Mouse (Mus musculus): ENCODE data around the gene Epb41.

Epb41 gene

GRCm38 (mm10) chr4:131921461-131922346 lies 153.4 kb downstream of the Epb41 start, which contains the start of gene Tmem200b:
Gene Tmem200b, plus strand, starts transcription at chr4:131921771.
- no peak for DNase-seq (ENCODE audit: low read depth, low spot score)

GRCm38 (mm10) chr4:131920595-131921351 lies 154.3 kb downstream of the Epb41 start:
- peak; percentile 71 for DNase-seq (ENCODE audit: low read depth, low spot score)

- peak; percentile 49 for DNase-seq (ENCODE audit: low read depth, low spot score)
These were observed 155.0 kb downstream of the Epb41 start for GRCm38 (mm10) chr4:131920141-131920594.

GRCm38 (mm10) chr4:131919506-131920140 lies 155.5 kb downstream of the Epb41 start:
- no peak for DNase-seq (ENCODE audit: low read depth, low spot score)

DNA sequence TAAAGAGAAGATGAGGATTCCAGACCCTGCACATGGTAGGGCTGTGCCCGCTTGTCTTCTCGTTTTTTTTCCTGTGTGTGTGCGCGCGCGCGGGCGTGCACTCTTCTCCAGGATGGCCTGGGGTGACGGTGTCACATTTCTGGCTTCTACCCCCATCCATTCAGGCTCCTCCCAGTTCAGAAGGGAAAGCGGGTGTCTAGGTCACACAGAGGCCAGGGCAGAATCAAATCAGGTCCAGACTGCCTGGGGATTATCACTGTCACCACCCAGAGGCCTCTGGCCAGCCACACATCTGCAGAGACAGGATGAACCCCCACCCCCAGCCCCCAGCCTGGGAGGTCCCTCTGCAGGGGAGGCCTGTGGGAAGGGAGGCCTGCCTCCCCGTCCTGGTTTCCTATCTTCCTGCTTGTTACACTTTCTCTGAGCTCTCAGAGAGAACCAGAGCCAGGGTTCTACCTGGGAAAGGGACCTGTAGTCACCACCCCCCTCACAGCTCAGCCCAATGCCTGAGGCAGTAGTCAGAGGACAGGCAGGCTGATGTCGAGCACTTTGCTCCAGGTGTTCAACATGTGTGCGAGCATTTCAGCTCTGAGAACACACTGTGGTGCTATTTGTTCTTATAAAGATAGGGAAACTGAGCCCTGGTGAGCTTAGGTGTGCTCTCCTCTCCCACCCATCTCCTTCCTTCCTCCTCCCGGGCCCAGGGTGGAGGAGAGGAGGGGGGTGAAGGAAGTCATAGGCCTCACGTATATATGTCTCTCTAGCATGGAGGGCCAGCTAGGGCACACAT lies 156.2 kb downstream of the Epb41 start:
- DNase-seq (ENCODE audit: low read depth, low spot score): peak; percentile 87

GRCm38 (mm10) chr4:131918026-131918533 lies 157.0 kb downstream of the Epb41 start:
- no peak for DNase-seq (ENCODE audit: low read depth, low spot score)

DNA sequence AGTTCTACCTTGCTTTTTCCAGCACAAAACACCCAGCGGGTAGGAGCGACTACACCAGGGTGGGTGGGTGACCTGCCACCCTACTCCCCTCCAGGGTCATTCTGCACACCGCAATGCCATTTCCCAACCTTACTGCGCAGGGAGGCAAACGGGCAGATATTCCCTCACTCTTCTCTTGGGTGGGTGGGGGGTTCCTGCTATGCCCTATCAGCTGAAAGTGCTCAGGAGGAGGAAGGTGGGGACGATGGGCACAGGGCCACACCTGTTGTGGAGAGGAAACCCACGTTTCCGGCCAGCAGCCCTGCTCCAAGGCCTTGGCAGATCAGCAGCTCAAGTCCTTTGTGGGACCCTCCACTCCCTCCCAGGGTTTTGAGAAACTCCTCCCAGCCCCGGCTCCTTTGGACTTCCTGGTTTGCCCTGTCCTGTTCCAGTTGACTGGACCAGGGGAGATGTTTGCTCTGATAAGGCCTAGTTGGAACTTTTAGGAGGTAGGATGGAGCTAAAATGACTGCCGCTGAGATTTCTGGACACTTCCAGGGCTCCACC lies 158.0 kb downstream of the Epb41 start:
- DNase-seq (ENCODE audit: low read depth, low spot score): no peak

DNA sequence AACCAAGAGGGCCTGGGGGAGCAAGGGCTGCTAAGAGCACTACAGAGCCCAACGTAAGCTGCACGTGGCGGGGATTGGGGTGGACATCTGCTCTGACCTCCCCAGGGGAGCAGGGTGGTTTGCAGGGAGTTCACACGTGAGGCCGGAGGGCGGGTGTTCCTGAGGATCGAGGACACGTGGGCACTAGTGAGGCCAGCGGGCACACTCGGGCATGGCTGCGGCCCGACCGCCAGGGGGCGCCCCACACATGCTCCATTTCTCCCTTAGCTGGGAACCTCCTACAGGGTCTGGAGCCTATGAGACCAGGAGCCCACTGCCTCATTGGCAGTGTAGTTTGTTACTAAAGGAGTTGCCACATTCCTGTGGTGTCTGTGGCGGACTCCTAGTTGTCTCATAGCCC lies 158.7 kb downstream of the Epb41 start:
- peak; percentile 80 for DNase-seq (ENCODE audit: low read depth, low spot score)

- DNase-seq (ENCODE audit: low read depth, low spot score): no peak
These were observed 159.2 kb downstream of the Epb41 start for GRCm38 (mm10) chr4:131915821-131916328.

- DNase-seq (ENCODE audit: low read depth, low spot score): peak; percentile 83
These were observed 160.1 kb downstream of the Epb41 start for GRCm38 (mm10) chr4:131914891-131915469.

DNA sequence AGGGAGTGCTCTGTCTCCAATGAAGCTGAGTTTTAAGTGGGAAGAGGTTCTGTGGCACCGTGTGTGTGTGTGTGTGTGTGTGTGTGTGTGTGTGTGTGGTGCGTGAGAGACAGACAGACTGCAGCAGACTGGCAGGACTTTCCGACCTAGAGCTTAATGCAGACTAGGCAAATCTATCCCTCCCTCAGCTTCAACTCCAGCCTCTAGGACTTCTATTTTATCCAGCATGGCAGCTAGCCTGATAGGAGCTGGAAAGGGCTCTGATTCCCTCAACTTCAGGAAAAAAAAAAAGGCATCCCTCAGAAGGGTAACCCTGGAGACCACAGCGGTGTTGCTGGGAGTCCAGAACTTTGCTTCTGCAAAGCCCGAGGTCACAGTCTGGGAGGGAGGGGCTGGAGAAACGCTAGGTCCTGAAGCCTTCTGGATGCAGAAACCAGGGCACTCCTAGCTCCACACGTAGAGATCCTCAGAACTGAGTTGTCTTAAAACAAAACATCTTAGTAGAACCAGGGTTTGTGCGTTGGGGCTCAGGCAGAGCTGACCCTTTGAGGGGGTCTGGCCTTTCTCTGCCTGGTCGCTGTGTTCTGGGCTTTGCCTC lies 161.0 kb downstream of the Epb41 start:
- no peak for DNase-seq (ENCODE audit: low read depth, low spot score)

DNA sequence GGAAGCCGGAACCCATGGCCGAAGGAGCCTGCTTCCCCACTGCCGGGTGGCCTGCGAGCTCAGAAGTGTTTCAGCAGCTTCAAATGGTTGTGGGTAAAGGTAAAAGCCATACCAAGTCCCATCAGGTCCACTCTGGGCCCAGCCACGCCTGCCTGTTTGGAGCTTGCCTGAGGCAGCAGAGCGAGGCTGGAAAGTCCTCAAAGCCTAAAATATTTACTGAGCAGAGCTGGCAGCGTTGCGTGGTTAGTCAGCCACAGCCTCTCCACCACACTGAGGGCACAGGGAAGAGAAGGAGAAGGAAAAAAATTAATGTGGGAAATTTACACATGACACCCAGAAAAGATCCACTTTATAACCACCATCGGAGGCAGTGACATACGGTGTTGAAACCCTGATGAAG lies 161.6 kb downstream of the Epb41 start:
- no peak for DNase-seq (ENCODE audit: low read depth, low spot score)

DNA sequence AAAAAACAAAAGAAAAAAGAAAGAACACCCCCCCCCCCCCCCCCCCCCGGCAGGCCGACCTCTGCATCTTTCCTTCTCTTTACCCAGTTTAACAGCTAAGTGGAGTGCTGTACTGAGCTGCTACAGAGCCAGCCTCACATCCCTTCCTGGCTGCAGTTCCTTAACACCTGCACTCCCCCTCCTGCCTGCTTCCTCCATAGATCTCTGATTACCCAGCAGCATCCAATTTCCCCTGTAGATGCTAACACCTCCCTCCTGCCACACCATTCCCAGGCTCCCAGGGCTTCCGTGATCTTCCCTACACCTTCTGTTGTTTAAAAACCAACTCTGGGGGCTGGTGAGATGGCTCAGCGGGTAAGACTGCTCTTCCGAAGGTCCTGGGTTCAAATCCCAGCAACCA lies 163.6 kb downstream of the Epb41 start:
- DNase-seq (ENCODE audit: low read depth, low spot score): no peak

- peak; percentile 73 for DNase-seq (ENCODE audit: low read depth, low spot score)
These were observed 164.7 kb downstream of the Epb41 start for GRCm38 (mm10) chr4:131910237-131910994.

DNA sequence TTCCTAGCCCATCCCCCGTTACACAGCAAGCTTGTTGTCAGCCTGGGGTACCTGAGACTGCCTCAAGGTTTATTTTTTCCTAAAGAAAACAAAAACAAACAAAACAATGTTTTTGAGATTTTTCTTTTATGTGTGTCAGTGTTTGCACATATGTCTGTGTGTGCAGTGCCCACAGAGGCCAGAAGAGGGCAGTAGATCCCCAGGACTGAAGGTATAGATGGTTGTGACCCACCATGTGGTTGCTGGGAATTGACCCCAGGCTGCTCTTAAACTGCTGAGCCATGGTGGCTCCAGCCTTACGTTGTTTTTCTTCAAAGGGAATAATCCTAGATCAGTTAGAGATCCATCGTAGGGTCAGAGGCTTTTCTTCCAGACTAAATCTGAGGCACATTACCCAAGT lies 167.2 kb downstream of the Epb41 start:
- DNase-seq (ENCODE audit: low read depth, low spot score): no peak

- DNase-seq (ENCODE audit: low read depth, low spot score): no peak
These were observed 168.7 kb downstream of the Epb41 start for GRCm38 (mm10) chr4:131906423-131906822.

DNA sequence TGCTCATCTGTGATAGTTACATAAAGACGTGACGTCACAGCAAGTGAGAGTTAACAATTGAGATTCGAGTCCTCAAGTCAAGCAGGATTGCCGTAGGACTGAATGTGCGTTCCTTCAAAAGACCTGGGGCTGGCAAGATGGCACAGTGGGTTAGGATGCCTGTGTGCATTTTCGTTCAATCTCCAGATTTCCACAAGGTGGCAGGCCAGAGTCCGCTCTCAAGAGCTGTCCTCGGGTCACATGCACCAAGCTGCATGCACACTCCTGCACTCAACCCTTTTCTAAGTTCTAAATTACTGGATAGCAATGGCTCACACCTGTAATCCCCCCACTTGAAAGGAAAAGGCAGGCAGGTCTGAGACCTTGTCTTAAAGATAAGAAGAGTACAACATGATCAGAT lies 170.6 kb downstream of the Epb41 start:
- DNase-seq (ENCODE audit: low read depth, low spot score): peak; percentile 55

GRCm38 (mm10) chr4:131901090-131901489 lies 174.0 kb downstream of the Epb41 start:
- DNase-seq (ENCODE audit: low read depth, low spot score): no peak

DNA sequence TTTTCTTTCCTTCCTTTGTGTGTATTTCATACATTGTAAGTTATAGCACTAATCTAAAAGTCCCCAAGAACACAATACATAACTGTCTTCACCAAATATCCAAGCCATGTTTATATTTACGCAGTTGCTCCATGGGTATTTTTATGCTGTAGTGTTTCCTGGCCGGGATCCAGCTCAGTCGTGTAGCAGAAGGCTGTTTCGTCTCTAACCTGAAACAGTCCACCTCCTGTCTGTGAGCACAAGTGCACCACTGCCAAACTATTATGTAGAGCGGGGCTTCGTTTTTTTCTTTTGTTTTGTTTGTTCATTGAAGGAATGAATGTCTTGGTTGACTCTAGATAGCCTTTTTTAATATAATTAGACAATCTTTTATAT lies 176.0 kb downstream of the Epb41 start:
- DNase-seq (ENCODE audit: low read depth, low spot score): no peak

Measured in mesoderm, embryonic 11.5 days (tissue).